Mouse (Mus musculus) kidney, embryonic 14.5 days (tissue): ENCODE results near the gene Mafb. TPM values are rescaled to one million over a fixed set of nuclear protein-coding genes. Genes with fewer than 3 reads are reported as not detected.

Experiments used
- ATAC-seq: fragments of 200-750 bp; cut with Nextera tagmentation; 2 replicates; pipeline ENCODE4 v1.8.0; 2017; ENCODE audit warnings: moderate number of reproducible peaks, mild to moderate bottlenecking, moderate TSS enrichment, moderate library complexity; ENCODE audit not compliant: low FRiP score, low TSS enrichment
- H3K27ac ChIP-seq: fragments of 300-500 bp; sonication (generic); 2 replicates; pipeline ENCODE4 v1.5.1; 2014; ENCODE audit warnings: low read depth, mild to moderate bottlenecking, low read length, moderate library complexity, mixed read lengths
- H3K27me3 ChIP-seq: fragments of 300-500 bp; sonication (generic); 2 replicates; pipeline ENCODE4 v1.6.1; 2014; ENCODE audit warnings: mild to moderate bottlenecking, low read length; ENCODE audit not compliant: control insufficient read depth, insufficient read depth
- H3K36me3 ChIP-seq: fragments of 300-500 bp; sonication (generic); 2 replicates; pipeline ENCODE4 v1.6.1; 2014; ENCODE audit warnings: low read length, mixed read lengths; ENCODE audit not compliant: control insufficient read depth, insufficient read depth
- H3K4me1 ChIP-seq: fragments of 300-500 bp; sonication (generic); 2 replicates; pipeline ENCODE4 v1.6.1; 2014; ENCODE audit warnings: low read length, mixed read lengths; ENCODE audit not compliant: control insufficient read depth, insufficient read depth
- H3K4me2 ChIP-seq: fragments of 300-500 bp; sonication (generic); replicated peaks from 2 replicates; pipeline ENCODE4 v1.6.1; 2014; ENCODE audit warnings: low read depth, mild to moderate bottlenecking, low read length
- H3K4me3 ChIP-seq: fragments of 300-500 bp; sonication (generic); 2 replicates; pipeline ENCODE4 v1.5.1; 2014; ENCODE audit warnings: mild to moderate bottlenecking, low read length
- H3K9ac ChIP-seq: fragments of 300-500 bp; sonication (generic); 2 replicates; pipeline ENCODE4 v1.6.1; 2014; ENCODE audit warnings: low read depth, mild to moderate bottlenecking, low read length, moderate library complexity
- H3K9me3 ChIP-seq: fragments of 300-500 bp; sonication (generic); 2 replicates; pipeline ENCODE4 v1.6.1; 2016; ENCODE audit warnings: low read length; ENCODE audit not compliant: control insufficient read depth
- WGBS: fragments of 180-500 bp; shearing (Covaris S2); extraction: QIAGEN DNeasy Blood & Tissue Kit; methylation state at CpG from one replicate; pipeline ENCODE4 v1.1.7; 2014; 5-methylcytosine and 5-hydroxymethylcytosine counted together
- polyA plus RNA-seq: library from polyadenylated mRNA; unstranded; fragments of >200 nt; fragmentation: Nextera tagmentation; extraction: Ambion mirVana; gene quantifications from 2 replicates; pipeline ENCODE4 v1.2.1, GENCODE M21; 2014

Gene Mafb
- polyA plus RNA-seq, 1 experiment from 2014 or later: 33.2 TPM

GRCm38 (mm10) chr2:160325105-160325644, 41.7 kb downstream of the Mafb start:
- H3K9me3 ChIP-seq: no peaks in the 10 kb centered on the region
- H3K27ac ChIP-seq: no peak overlapping the region
- H3K4me3 ChIP-seq: no peak overlapping the region
- no peak overlapping the region for H3K9ac ChIP-seq
- H3K4me1 ChIP-seq: 0 out of 2 replicates have a peak, but pooled peaks cover 8% of the 10 kb centered on the region
- no peak overlapping the region for H3K4me2 ChIP-seq
- H3K36me3 ChIP-seq: no peaks in the 10 kb centered on the region
- WGBS: 79% methylated on average over 6 of the region's 6 CpGs
- H3K27me3 ChIP-seq: no peaks in the 10 kb centered on the region
- ATAC-seq: no peak

GRCm38 (mm10) chr2:160321829-160322228, 45.0 kb downstream of the Mafb start:
- H3K4me2 ChIP-seq: no peak overlapping the region
- H3K27ac ChIP-seq: no peak overlapping the region
- no peak for ATAC-seq
- H3K36me3 ChIP-seq: no peaks in the 10 kb centered on the region
- H3K4me1 ChIP-seq: peaks cover 3% of the 10 kb centered on the region; the same call in 1 of the 2 replicates
- H3K9ac ChIP-seq: no peak overlapping the region
- 18% methylated on average over 4 of the region's 4 CpGs for WGBS
- H3K9me3 ChIP-seq: no peaks in the 10 kb centered on the region
- no peak overlapping the region for H3K4me3 ChIP-seq
- no peaks in the 10 kb centered on the region for H3K27me3 ChIP-seq

- Histone ChIP-seq H3K27me3 (0 out of 2 replicates have a peak, but pooled peaks cover 4% of the 10 kb centered on the region), H3K9ac (no peak overlapping the region), H3K4me2 (no peak overlapping the region), H3K4me3 (no peak overlapping the region), H3K36me3 (no peaks in the 10 kb centered on the region), H3K9me3 (no peaks in the 10 kb centered on the region), H3K4me1 (peaks cover 8% of the 10 kb centered on the region; the same call in 1 of the 2 replicates), H3K27ac (no peak overlapping the region)
- 34% methylated on average over 4 of the region's 4 CpGs for WGBS
- no peak for ATAC-seq
These were observed 48.6 kb downstream of the Mafb start for GRCm38 (mm10) chr2:160318255-160318654.

Other genes starting within 250 kb of the Mafb start
- gene Gm826, start 32.9 kb downstream of the Mafb start, polyA plus RNA-seq: 0.37 and 0.73 TPM in 2 replicates